Mouse (Mus musculus) bone marrow macrophage, adult 2 months (primary cell): ENCODE data around the gene 1700029P11Rik.

Source experiments
- CTCF ChIP-seq: IDR thresholded peaks from 2 replicates; pipeline ENCODE4 v1.5.1; 2012; ENCODE audit warnings: low read depth, mild to moderate bottlenecking, low read length, moderate library complexity
- POLR2A ChIP-seq: IDR thresholded peaks from 2 replicates; pipeline ENCODE4 v1.6.1; 2012; ENCODE audit warnings: mild to moderate bottlenecking, low read depth, low read length, borderline replicate concordance

DNA sequence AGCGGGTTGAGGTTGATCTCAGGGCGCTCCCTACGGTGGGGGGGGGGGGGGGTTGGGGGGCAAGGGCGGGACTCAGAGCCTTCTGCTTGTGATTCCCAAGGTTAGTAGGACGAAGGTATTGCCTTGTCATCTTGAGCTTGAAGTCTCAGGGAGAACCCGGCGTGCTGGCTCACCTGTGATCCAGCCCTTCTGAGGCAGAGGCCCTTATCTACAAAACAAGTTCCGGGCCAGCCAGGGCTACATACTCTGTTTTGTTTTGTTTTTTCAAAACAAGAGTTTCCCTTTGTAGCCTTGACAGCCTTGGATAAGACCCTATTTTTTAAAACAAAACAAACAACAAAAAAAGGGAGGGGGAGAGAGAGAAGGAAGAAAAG is 19.3 kb upstream of the 1700029P11Rik start:
- TF ChIP-seq CTCF (no peak), POLR2A (no peak)
